Mouse (Mus musculus): ENCODE results near the gene Chp2. TPM values are rescaled to one million over a fixed set of nuclear protein-coding genes. Genes with fewer than 3 reads are reported as not detected.
"Not testable (repeated sequence)": the region's sequence is repeated elsewhere in the genome, so short reads cannot be mapped to it uniquely, and the experiment has no call there.

Gene Chp2
- polyA plus RNA-seq, 1 experiment, result 2.7 TPM

DNA sequence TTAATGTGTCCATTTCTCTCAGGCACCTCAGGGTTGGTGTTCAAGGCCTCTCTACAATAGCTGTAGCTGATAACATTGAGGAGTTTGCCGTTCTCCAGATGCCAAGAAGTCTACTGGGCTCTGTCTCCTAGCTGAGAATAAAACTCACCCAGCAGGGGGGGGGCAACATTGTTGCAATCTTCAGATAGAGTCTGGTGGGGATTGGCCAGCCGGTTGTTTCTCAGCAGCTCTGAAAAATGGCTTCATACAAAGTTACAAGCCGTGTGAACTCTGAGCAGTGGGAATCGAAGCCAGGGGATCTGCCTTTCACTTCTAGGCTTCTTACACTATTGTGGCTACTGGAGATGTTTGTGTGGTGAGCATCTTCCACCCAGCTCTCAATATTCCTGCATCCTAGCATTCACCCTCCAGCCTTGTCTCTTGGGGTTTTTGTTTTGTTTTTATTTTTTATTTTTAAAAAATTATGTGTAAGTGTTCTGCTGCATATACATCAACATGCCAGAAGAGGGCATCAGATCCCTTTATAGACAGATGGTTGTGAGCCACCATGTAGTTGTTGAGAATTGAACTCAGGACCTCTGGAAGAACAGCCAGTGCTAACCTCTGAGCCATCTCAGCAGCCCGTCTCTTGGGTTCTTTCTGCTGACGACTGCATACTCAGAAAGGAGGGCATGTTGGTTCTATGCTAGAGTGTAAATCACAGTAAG is 21.3 kb downstream of the Chp2 start:
- H3K36me3 ChIP-seq (ENCODE audit: control insufficient read depth, insufficient read depth, low read length), result no peaks in the 10 kb centered on the region
- DNase-seq (ENCODE audit: low read depth in 1 of 2, low spot score in 2 of 2), result no peak
- no peak overlapping the region for H3K4me3 ChIP-seq (ENCODE audit: extremely low read depth, insufficient read depth, insufficient read length)
- H3K27me3 ChIP-seq (ENCODE audit: control insufficient read depth, insufficient read depth, low read length), result no peaks in the 10 kb centered on the region
- TF ChIP-seq CTCF (IDR thresholded peaks at IDR 0.05; ENCODE audit: extremely low read depth, insufficient read depth, insufficient read length, insufficient replicate concordance), result no peak
- TF ChIP-seq POLR2A (IDR thresholded peaks at IDR 0.05; ENCODE audit: low read depth, low read length), result no peak
- H3K27ac ChIP-seq (ENCODE audit: insufficient read depth, low read length), result no peak overlapping the region
- 81% methylated on average over 6 of the region's 6 CpGs for WGBS
- no peaks in the 10 kb centered on the region for H3K4me1 ChIP-seq (ENCODE audit: control insufficient read depth, insufficient read depth, insufficient read length)

DNA sequence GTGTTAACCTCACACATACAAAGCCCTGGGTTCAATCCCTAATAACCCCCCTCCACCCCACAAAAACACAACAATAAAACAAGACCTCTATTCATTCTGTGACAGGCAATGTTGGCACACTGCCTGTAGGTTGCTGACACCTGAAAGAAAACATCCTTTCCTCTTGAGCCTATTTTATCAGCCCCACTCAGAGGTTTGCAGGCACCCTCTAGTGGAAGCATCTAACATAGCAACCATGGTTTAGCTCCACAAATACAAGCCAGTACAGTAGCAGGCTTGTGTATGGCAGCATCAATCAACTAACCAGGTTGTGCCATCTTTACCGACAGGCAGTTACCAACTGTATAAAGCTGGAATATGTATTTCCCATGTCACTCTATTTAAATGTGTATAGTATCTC is 23.0 kb downstream of the Chp2 start:
- DNase-seq (ENCODE audit: low read depth in 1 of 2, low spot score in 2 of 2), result peak; percentile 23 to 48
- no peak overlapping the region for H3K4me3 ChIP-seq (ENCODE audit: extremely low read depth, insufficient read depth, insufficient read length)
- H3K27ac ChIP-seq (ENCODE audit: insufficient read depth, low read length), result no peak overlapping the region
- TF ChIP-seq CTCF (IDR thresholded peaks at IDR 0.05; ENCODE audit: extremely low read depth, insufficient read depth, insufficient read length, insufficient replicate concordance) (peak; percentile 41; the same call in 1 of the 2 replicates), POLR2A (IDR thresholded peaks at IDR 0.05; ENCODE audit: low read depth, low read length) (no peak)
- 41% methylated on average over 1 of the region's 1 CpGs for WGBS
- H3K36me3 ChIP-seq (ENCODE audit: control insufficient read depth, insufficient read depth, low read length), result no peaks in the 10 kb centered on the region
- peaks cover 5% of the 10 kb centered on the region; the same call in 1 of the 2 replicates for H3K4me1 ChIP-seq (ENCODE audit: control insufficient read depth, insufficient read depth, insufficient read length)
- no peaks in the 10 kb centered on the region for H3K27me3 ChIP-seq (ENCODE audit: control insufficient read depth, insufficient read depth, low read length)

DNA sequence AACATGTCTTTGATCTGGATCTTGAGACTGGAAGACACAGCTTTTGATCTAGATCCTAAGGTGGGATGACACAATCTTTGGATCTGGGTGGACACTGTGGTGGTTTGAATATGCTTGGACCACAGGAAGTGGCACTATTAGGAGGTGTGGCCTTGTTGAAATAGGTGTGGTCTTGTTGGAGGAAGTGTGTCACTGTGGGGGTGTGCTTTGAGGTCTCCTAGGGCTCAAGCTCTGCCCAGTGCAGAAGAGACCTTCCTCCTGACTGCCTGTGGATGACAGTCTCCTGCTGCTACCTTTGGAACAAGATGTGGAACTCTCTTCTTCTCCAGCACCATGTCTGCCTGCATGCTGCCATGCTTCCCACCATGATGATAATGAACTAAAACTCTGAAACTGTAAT is 23.4 kb downstream of the Chp2 start:
- not testable (repeated sequence) for H3K27me3 ChIP-seq (ENCODE audit: control insufficient read depth, insufficient read depth, low read length); H3K27ac ChIP-seq (ENCODE audit: insufficient read depth, low read length); H3K36me3 ChIP-seq (ENCODE audit: control insufficient read depth, insufficient read depth, low read length); H3K4me1 ChIP-seq (ENCODE audit: control insufficient read depth, insufficient read depth, insufficient read length); DNase-seq (ENCODE audit: low read depth in 1 of 2, low spot score in 2 of 2); H3K4me3 ChIP-seq (ENCODE audit: extremely low read depth, insufficient read depth, insufficient read length)

DNA sequence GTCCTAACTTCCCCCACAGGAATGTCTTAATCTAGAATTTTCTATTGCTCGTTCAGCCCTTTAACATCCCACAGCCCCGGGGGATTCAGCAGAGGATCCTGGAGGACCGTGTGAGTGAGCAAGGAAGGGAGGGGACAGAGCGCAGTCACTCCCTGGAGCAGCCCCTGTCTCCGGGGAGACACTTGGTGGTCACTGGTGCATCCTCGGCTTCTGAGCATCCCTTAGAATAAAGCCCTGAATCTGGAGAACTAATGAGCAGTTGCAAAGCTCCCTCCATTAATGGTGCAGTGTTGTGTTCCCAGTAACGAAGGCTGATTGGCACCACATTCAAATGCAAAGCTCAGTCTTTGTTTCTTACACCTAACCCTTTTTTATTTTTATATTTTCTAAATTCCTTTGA is 24.9 kb downstream of the Chp2 start:
- Histone ChIP-seq H3K27ac (ENCODE audit: insufficient read depth, low read length) (no peak overlapping the region), H3K4me3 (ENCODE audit: extremely low read depth, insufficient read depth, insufficient read length) (no peak overlapping the region), H3K4me1 (ENCODE audit: control insufficient read depth, insufficient read depth, insufficient read length) (peaks cover 12% of the 10 kb centered on the region; the same call in 1 of the 2 replicates), H3K27me3 (ENCODE audit: control insufficient read depth, insufficient read depth, low read length) (no peaks in the 10 kb centered on the region), H3K36me3 (ENCODE audit: control insufficient read depth, insufficient read depth, low read length) (no peaks in the 10 kb centered on the region)
- DNase-seq (ENCODE audit: low read depth in 1 of 2, low spot score in 2 of 2), result no peak
- TF ChIP-seq CTCF (IDR thresholded peaks at IDR 0.05; ENCODE audit: extremely low read depth, insufficient read depth, insufficient read length, insufficient replicate concordance), result no peak
- no peak for TF ChIP-seq POLR2A (IDR thresholded peaks at IDR 0.05; ENCODE audit: low read depth, low read length)
- WGBS, result 77% methylated on average over 7 of the region's 7 CpGs

DNA sequence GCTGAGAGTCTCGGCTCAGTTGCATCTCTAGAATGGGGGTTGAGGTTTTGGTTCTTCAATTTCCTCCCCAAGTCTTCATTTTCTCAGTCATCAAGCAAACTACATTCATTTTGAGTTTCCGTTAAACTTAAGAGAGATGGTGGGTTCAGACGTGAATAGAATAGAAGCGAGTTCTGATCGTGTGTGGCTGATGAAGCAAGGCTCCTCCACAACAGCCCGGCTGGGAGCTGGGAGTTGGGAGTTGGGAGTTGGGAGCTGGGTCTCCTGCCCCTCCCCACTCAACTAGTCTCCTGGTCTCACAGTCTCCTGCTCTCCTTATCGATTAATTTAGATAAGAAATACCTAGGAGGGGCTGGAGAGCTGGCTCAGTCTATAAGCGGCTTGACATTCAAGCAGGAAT is 25.3 kb downstream of the Chp2 start:
- H3K27me3 ChIP-seq (ENCODE audit: control insufficient read depth, insufficient read depth, low read length), result no peaks in the 10 kb centered on the region
- no peak for DNase-seq (ENCODE audit: low read depth in 1 of 2, low spot score in 2 of 2)
- no peak for TF ChIP-seq CTCF (IDR thresholded peaks at IDR 0.05; ENCODE audit: extremely low read depth, insufficient read depth, insufficient read length, insufficient replicate concordance)
- TF ChIP-seq POLR2A (IDR thresholded peaks at IDR 0.05; ENCODE audit: low read depth, low read length), result no peak
- peaks cover 12% of the 10 kb centered on the region; the same call in 1 of the 2 replicates for H3K4me1 ChIP-seq (ENCODE audit: control insufficient read depth, insufficient read depth, insufficient read length)
- no peaks in the 10 kb centered on the region for H3K36me3 ChIP-seq (ENCODE audit: control insufficient read depth, insufficient read depth, low read length)
- no peak overlapping the region for H3K4me3 ChIP-seq (ENCODE audit: extremely low read depth, insufficient read depth, insufficient read length)
- H3K27ac ChIP-seq (ENCODE audit: insufficient read depth, low read length), result no peak overlapping the region
- WGBS, result 73% methylated on average over 8 of the region's 8 CpGs

DNA sequence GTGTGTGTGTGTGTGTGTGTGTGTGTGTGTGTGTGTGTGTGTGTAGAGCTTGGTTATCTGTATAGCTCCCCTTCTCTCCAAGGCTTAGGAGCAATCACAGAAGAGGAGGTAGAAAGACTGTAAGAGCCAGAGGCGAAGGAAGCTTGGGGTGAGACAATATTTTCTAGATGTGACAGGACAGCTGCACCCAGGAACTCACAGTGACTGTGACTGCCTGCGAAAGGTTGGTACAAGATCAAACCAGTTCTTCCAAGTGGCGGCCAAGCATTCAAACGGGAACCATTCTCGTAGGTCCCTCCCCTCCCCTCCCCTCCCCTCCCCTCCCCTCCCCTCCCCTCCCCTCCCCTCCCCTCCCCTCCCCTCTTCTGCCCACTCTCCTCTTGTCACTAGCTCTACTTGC is 26.7 kb downstream of the Chp2 start:
- 33% methylated on average over 5 of the region's 5 CpGs for WGBS
- Histone ChIP-seq H3K27ac (ENCODE audit: insufficient read depth, low read length) (no peak overlapping the region), H3K36me3 (ENCODE audit: control insufficient read depth, insufficient read depth, low read length) (no peaks in the 10 kb centered on the region), H3K27me3 (ENCODE audit: control insufficient read depth, insufficient read depth, low read length) (no peaks in the 10 kb centered on the region), H3K4me3 (ENCODE audit: extremely low read depth, insufficient read depth, insufficient read length) (no peak overlapping the region), H3K4me1 (ENCODE audit: control insufficient read depth, insufficient read depth, insufficient read length) (peaks cover 12% of the 10 kb centered on the region; the same call in 1 of the 2 replicates)
- TF ChIP-seq CTCF (IDR thresholded peaks at IDR 0.05; ENCODE audit: extremely low read depth, insufficient read depth, insufficient read length, insufficient replicate concordance), result no peak
- DNase-seq (ENCODE audit: low read depth in 1 of 2, low spot score in 2 of 2), result no peak

- Histone ChIP-seq H3K36me3 (ENCODE audit: control insufficient read depth, insufficient read depth, low read length) (no peaks in the 10 kb centered on the region), H3K4me3 (ENCODE audit: extremely low read depth, insufficient read depth, insufficient read length) (no peak overlapping the region), H3K27ac (ENCODE audit: insufficient read depth, low read length) (peak overlapping the region; percentile 74), H3K4me1 (ENCODE audit: control insufficient read depth, insufficient read depth, insufficient read length) (peaks cover 12% of the 10 kb centered on the region; the same call in 1 of the 2 replicates), H3K27me3 (ENCODE audit: control insufficient read depth, insufficient read depth, low read length) (no peaks in the 10 kb centered on the region)
- DNase-seq (ENCODE audit: low read depth in 1 of 2, low spot score in 2 of 2), result peak in 1 of 2 experiments; percentile 47
- no peak for TF ChIP-seq CTCF (IDR thresholded peaks at IDR 0.05; ENCODE audit: extremely low read depth, insufficient read depth, insufficient read length, insufficient replicate concordance)
- TF ChIP-seq POLR2A (IDR thresholded peaks at IDR 0.05; ENCODE audit: low read depth, low read length), result no peak
- WGBS, result 31% methylated on average over 10 of the region's 10 CpGs
These were observed 28.1 kb downstream of the Chp2 start for GRCm38 (mm10) chr7:122247254-122247864.
